Mouse (Mus musculus): ENCODE measurements around the gene Dnttip1.

The Dnttip1 gene

DNA sequence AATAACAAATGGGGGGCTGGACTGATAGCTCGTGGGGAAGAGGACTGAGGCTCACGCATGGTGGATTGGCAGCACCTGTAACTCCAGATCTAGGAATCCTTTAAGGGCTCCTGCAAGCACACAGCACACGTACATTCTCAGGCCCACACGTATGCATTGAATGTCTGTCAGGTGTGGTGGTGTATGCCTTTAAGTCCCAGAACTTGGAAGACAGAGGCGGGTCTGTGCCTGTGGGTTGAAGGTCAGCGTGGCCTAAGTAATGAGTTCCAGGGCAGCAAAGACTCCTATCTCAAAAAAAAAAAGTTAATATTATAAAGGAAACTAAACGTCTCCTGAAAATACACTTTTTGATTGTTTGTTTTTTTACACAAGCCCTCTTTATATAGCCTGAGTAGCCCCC, 60.8 kb downstream of the Dnttip1 start:
- no peak for DNase-seq

GRCm38 (mm10) chr2:164813557-164813956, 67.8 kb downstream of the Dnttip1 start:
- DNase-seq = no peak

GRCm38 (mm10) chr2:164815348-164815747, 69.6 kb downstream of the Dnttip1 start:
- no peak for DNase-seq

DNA sequence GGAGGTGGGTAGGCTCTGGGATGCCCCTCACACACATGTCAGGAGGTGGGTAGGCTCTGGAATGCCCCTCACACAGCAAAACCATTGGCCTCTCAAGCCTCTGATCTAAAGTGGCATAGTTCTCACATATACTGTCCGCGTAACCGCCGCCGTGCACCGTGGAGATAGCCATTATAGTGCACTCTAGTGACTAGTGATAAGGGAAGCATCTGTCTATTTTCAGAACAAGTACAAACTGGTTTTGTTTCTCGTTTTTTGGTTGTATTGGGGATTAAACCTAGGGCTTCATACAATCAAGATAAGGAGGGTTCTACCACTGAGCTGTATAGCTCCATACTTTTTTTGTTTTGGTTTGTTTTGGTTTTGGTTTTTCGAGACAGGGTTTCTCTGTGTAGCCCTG, 70.0 kb downstream of the Dnttip1 start:
- no peak for DNase-seq

GRCm38 (mm10) chr2:164817206-164817605, 71.4 kb downstream of the Dnttip1 start:
- no peak for DNase-seq

- DNase-seq = no peak
These were observed 71.9 kb downstream of the Dnttip1 start for GRCm38 (mm10) chr2:164817703-164818102.
